Mouse (Mus musculus): Measurements from ENCODE around the gene Exoc3l.

The Exoc3l gene

DNA sequence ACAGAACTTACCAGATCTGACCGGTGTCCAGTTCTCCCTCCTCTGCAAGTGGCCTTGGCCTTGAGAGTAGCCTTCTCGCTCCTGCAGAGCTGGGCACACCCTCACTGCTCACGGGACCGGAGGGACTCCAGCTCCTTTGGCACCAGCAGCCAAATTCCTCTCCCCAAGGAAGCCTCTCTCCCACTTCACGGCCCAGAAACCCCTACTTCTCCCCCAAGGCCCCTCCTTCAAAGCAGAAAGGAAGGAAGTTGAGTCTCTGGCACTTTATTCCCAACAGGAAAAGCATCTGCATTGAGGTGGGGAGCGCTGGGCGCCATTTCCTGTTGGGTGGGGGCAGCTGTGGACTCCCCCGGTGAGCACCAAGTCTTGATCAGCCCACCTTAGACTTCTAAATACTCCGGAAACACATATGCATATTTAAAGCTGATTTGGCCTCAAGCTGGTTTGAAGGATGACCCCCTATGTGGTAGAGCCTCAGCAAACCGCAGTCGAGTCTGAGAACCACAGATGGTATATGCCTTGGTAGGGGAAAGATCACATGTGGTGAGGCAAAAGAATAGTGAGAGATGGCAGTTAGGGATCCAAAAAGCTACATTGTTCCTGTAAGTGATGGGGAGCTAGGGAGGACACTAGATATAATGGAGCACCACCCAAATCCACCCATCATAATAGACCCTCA, at the start of gene Exoc3l:
Exoc3l (minus strand) TSS at position 207 of the 679 bp plus-strand sequence.
- DNase-seq (ENCODE audit: low read depth, low spot score) = no peak

DNA sequence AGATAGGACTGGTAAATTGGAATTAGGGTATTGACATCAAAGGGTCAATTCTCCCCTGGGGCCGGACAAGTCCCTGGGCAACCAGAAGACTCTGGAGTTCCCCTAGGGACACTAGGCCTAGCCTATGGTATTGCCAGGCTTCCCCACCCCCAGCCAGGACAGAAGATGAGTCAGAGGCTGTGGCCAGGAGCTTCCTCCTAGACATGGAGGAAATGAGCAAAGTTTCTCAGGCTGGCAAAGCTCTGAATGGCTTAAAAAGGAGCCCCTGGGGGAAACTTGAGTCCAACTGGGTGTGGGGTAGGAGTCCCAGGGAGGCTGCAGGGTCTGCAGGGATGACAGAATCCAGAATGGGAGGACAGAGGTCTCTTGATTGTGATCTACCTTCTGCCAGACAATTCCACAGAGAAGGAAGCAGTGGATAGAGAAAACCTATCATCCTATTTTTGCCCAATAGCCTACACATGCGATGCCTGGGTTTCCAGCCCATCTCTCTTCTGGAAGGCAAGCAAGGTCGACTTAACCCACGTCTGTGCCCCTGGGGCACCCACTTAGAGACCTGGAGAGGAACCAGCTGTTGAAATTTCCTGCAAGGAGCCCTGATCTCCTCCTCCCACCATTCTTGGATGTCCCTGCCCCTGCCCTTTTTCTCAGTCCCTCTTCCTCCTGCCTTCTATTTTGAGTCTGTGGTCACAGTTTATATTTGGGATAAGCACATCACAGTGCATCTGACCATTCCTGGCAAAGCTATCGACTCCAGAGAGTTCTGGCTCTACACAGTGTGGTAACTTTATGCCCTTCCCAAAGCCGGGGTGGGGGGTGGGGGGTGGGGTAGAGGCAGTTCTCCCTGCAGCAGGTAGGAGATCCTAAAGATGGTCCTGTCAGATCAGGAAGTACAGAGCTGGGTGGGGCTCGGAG, 49.4 kb upstream of the Exoc3l start:
- DNase-seq (ENCODE audit: low read depth, low spot score) = peak; percentile 88

DNA sequence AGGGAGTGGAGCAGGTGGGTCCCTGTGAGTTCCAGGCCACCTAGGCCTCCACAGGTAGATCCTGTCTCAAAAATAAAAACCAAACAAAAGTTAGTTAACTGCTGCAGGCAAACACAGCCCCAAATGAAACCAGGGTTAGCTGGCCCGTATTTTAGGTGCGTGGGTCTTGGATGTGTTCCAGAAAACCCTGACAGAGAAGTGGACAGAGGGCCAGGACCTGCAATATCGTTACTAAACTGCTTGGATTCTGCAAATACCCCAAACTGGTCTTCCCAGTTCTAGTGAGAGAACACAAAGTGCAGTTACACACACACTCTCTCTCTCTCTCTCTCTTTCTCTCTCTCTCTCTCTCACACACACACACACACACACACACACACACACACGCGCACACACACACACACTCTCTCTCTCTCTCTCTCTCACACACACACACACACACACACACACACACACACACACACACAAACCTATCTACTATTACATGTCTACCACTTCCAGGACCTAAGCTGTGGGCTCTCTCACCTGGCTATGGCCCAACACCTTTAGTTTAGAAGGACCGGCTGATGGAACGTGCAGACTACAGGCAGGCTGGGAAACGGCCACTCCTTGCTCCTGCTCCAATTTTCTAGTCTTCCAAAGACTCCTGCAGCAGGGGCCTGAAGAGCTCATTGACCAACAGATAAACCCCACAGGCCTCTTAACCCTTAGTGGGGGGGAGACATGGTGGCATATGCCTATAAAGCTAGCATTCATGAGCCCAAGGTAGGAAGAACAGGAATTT, 48.1 kb upstream of the Exoc3l start:
- no peak for DNase-seq (ENCODE audit: low read depth, low spot score)

DNA sequence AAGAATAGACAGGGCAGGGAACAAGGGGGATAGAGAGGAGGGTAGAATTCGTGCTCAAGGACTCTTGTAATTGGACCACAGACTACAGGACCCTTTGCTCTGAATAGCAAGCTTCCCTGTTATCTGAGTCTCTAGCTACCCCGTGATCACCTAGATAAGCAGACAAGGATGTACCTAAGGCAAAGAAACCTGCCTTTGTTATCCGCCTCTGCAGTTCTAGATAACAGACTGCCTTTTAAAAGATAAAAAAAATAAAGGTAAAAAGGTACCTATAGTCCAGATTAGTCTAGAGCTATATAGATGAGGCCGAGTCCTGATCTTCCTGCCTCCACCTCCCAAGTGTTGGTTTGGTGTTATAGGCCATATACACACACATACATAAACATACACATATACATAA, 46.9 kb upstream of the Exoc3l start:
- no peak for DNase-seq (ENCODE audit: low read depth, low spot score)

DNA sequence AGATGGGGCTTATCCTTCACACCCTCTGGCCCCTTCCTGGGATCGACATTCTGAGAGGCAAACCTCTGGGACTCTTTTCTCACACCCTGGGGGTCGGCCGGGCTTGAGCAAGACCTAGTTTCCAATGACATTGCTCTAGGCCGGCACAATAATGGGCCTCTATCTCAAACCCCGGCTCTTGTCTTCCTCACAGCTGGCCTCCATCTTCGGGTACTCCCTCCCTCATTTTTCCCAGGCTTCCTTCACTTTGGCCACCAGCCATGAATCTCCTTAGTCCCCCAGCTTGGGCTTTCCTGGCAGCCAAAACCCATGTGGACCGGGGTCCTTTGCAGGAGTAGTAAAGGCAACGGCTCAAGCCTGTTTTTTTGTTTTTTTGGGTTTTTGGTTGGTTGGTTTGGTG, 45.5 kb upstream of the Exoc3l start:
- no peak for DNase-seq (ENCODE audit: low read depth, low spot score)

DNA sequence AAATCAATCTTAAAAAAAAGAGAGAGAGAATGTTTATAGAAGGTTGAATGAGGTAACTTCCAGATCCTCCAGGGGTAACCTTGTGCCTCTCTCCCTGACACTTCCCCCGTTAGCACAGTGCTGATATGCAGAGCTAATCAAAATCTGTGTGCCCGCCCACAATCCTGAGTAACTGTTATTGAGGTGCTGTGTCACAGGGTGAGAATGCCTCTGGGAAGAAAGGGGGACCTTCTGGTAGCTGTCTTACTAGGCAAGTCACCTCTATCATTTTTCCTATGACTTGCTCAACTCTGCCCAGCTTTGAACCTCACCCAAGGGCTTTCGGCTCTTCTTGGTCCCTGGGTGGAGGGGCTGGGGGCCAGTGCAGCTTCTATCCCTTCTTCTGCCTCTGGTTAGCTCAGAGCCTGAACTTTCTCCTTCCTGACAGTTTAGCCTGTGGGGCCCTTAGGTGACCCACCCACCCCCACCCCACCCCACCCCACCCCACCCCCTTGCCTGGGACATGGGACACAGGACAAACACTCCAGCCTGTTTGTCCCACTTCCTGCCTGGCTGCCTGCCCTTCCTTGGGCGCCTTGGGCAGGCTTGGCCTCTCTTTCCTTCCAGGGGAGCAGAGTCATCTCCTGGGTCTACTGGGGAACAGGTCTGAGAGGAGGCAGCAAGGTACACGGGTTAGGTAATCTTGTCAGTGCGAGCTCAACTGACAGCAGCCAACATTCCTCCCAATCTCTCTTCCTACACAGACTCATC, 44.2 kb upstream of the Exoc3l start:
- no peak for DNase-seq (ENCODE audit: low read depth, low spot score)

DNA sequence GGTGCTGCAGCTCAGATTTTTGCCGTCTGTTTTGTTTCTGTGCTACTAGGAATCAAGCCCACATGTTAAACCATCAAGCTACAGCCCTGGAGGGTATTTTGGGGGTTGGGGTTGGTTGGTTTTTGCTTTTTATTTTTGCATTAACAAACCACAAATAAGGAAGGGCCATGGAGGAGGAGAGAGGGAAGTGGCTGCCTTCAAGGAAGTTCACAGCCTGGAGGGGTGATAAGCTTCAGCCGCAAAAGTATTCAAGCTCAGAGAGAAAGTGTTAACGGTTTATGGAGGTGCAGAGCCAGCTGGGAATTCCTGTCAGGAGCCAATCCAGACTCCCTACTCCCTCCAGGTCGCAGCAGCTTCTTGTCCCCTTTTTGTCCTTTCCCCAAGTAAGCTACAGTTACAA, 43.1 kb upstream of the Exoc3l start:
- no peak for DNase-seq (ENCODE audit: low read depth, low spot score)

DNA sequence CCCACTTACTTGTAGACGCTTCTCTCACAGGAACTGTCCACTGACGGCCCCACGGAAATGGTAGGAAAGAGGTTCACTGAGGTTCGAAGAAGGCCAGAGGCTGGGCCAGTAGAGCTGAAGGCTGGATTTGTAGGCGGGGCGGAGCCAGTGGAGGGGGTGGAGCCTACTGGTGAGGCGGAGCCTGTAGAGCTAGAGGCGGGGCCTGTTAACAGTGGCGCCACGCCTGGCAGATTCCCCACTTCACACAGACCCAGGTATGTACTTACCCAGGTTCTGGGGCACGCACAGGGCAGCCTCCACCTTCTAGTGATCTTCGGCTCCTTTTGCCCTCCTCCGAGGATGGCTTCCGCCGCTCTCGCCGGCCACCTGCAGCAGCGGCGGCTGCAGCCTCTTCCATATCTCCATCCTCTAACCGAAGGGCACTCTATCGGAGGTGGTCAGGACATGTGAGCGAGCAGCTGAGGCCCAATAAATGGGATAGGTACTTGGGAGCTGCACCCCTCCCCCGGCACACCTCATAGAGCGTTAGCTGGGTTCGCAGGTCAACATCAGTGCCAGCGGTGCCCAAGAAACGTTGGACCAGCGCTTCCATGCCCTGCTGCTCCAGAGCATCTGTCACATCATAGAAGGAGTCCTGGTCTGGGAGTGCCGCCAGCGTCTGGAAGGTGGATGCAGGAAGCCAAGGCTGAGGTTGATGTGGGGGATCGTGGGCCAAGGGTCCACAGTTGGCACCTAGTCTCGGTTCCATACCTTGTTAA, 40.7 kb upstream of the Exoc3l start:
- DNase-seq (ENCODE audit: low read depth, low spot score) = no peak

DNA sequence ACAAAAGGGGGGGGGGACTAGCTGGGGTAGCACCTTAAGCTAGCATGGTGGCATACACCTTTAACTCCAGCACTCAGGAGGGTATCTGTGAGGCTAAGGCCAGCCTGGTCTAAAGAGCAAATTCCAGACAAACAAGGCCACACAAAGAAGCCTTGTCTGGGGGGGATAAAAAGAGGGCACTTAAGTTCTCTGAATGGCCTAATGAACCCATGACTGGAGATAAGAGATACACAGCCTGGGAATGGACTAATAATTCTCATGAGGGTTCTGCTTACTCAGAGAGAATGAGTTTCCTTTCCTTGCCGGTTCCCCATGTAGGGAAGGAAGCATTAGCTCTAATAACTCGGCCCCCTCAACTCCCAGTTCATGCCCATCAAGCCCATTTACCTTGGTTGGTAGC, 36.6 kb upstream of the Exoc3l start:
- no peak for DNase-seq (ENCODE audit: low read depth, low spot score)

DNA sequence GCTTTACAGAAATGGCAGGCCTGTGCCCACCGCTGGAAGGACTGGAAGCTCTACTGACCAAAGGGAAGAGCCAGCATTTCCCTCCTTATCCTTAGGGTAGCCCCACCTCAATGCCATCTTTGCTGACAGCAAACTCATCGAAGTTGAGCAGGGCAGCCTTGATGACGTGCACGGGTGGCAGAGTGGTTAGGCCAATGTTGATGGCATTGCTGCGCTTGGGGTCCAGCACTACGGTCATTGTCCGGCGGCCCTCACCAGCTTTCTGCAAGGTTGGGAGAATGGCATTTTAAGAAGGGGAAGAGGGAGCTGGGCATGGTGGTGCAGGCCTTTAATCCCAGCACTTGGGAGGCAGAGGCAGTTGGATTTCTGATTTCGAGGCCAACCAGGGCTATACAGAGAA, 36.0 kb upstream of the Exoc3l start:
- no peak for DNase-seq (ENCODE audit: low read depth, low spot score)

DNA sequence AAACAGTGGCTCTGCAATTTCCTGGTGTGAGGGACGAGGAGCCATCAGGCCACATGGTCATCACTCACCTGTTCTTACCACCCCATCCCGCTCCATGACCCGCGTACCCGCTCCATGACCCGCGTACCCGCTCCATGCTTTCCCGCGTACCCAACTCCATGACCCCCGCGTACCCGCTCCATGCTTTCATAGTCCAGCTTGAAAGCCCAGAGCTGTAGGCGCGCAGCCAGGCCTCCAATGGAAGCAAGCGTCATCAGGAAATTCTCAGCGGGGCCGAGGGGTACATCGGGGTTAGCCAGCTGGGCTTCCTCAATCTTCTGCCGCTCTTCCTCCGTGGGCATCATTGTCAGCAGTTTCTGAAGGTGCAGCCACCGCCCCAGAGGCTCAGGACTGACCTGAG, 35.6 kb upstream of the Exoc3l start:
- no peak for DNase-seq (ENCODE audit: low read depth, low spot score)

DNA sequence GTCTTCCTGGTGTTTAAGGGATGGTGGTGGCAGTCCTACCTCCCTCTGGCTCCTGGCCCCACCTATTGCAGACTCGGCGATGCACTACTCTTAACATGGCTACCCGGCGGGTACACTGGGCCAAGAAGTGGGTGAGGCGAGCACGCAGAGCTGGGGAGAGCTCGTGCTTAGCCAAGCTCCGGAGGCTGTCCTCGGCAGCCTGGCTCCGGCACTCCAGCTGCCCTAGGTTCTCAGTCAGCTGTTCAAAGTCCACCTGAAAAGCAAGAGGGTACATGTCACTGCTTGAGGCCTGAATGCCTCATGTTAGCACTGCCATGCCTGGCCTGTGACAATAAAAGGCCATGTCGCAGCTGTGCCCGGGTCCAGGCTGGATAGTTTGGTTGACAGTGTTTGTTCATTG, 34.4 kb upstream of the Exoc3l start:
- no peak for DNase-seq (ENCODE audit: low read depth, low spot score)

DNA sequence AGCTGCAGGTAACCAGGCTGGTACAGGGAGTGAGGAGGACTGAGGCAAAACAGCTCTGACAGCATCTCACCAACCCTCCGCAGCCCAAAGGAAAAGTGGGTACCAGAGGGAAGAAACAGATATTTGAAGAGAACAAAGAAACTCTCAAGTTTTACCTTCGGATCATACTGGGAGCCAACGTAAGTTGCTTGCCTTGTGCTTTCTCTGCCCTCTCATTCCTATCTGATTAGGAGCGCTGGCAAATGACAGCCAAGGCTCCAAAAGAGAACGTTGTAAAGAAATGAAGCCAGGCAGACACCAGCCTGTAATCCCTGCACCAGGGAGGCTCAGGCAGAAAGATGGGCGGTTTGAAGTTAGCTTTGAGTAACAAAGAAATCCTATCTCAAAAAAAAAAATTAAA, 31.1 kb upstream of the Exoc3l start:
- DNase-seq (ENCODE audit: low read depth, low spot score) = no peak

DNA sequence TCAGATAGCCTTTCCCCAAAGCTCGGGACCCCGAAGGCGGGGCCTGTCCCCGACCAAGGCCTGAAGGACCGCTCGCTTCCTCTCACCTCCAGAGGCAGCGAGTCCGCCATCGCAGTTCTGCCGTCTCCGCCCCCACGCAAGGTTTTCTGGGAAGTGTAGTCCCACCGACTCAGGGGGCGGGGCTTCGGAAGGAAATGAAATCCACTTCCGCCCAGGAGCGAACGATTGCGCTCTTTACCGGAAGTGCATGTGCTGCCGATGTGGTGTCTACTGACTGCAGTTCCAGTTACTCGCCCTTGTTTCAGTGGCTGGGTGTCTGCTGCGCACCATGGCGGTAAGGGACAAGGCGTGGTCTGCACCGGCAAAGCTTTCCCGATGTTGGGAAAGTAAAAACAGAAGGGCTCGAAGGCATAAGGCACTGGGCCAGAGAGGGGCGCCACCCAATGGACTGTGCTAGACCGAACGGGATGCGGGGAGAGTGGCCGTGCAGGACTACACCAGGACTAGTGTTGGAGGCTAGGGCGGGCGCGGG, 30.3 kb upstream of the Exoc3l start, which contains the start of the genes Lrrc29 and Tmem208:
Lrrc29 (minus strand) TSS at position 138 of the 532 bp plus-strand sequence.
Tmem208 (plus strand) TSS at position 214 of the 532 bp plus-strand sequence.
- DNase-seq (ENCODE audit: low read depth, low spot score) = peak; percentile 92

DNA sequence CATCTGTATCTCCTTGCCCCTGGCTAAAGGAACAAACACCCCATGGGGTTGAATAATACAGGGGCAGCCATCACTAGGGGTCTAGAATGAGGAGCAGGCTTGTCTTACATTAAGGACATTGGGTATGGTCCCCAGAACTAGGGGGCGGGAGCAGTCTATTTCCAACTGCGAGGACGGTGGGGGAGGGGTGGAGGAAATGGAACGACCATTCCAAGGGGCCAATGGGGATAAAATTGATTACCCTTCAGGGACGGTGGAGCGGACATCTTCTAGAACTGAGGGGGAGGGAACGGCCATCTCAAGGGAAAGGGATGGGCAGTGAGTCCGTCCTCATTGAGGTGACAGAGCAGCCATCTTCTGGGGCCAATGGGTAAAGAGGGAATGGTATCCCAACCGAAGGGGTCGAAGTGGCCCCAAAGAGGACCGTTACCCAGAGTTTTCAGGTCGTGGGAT, 29.8 kb upstream of the Exoc3l start:
- no peak for DNase-seq (ENCODE audit: low read depth, low spot score)

DNA sequence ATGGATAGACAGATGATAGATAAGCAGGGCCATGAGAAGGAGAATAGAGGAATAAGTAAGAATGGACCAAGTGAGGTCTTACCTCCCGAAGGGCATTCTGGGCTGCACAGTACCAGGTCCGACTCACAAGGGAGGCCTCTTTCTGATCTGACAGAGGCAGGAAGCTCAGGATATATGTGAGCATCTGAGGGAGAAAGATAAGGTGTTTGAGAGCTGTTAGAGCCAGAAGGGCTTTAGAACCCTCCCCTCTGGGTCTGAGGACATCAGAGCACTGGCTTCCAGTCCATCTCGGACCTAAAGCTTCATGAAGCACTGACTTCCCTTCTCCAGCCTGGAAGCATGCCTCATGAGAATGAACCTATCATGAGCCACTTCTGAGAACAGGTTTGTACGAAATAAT, 27.3 kb upstream of the Exoc3l start:
- no peak for DNase-seq (ENCODE audit: low read depth, low spot score)

DNA sequence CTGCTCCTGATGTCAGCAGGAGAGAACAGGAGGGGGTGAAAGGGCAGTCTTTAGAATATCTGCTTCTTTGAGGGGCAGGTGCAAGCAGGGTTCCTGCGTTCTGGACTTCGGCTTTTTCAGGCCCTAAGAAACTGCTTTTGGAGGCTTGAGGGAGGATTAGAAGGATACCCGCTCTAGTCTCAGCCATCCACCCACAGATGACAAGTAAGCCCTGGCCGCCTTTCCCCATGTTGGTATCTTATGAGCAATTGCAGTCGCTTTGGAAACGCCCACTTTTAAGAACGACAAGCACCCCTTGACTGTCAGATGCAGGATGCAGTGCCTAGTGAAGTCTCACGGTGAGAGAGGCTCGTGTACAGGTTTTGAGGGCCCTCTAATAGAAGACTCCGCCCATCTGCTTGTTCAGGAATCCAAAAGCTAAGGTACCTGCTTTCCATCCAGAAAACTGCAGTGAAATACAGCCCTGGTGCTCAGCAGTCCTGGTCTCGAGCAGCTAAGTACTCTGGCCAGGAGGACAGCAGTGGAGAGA, 22.8 kb upstream of the Exoc3l start:
- no peak for DNase-seq (ENCODE audit: low read depth, low spot score)

DNA sequence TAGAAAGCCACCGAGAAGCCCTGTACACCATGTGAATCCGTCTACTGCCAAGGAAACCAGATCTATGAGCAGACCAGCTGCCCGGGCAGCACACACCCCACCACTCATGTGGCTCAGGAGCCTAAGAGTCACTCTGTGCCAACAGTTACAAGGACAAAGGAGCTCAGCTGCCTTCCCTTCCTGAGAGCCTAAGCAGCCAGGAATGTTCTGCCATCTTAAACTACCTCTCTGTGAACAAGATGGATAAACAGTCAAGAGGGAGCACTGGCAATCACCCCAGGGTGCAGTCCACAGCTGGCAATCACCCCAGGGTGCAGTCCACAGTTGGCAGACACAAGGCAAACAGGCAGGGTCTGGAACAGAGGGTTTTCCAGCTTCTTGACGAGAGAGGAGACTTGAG, 22.0 kb upstream of the Exoc3l start:
- peak; percentile 79 for DNase-seq (ENCODE audit: low read depth, low spot score)

DNA sequence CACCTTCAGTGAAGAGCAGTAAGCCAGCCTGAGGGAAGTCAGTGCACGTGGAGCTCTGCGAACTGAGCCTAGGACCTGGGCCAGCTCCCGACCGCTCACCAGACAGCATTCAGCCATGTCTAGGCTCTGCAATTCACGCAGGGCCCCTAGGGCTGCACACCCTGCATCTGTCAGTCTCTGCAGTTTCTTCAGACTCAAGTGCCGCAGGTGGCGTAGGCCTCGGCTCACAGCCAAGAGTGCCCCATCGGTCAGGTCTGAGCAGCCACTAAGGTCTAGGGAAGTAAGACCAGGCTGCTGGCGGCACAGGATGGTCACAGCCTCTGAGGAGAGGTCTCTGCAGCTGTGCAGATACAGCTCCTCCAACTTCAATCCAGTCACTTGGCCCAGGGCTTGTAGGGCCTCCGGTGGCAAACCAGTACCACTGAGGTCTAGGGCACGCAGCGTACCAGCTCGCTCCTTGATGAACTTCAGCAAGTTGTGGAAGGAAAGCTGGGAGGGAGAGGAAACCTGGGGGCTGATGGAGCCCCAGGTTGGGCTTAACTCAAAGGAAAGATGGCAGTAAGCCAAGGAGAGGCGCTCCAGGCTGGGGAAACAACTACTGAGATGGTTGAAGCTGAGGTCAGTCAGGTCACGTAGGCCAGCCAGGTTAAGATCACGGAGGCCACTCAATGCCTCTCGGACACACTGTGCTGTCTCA, 19.3 kb upstream of the Exoc3l start:
- no peak for DNase-seq (ENCODE audit: low read depth, low spot score)

Data from skeletal muscle tissue, adult 2 months (tissue).